Mouse (Mus musculus) CH12.LX (cell line): ENCODE data around the gene Traf4.

Source experiments
- CTCF ChIP-seq, 2 experiments: IDR thresholded peaks in 1 of 2; conservative IDR thresholded peaks in 1 of 2; 2 replicates each; pipeline ENCODE4 v1.5.1; 2011 to 2012; ENCODE audit warnings: low read depth in 2 of 2, low read length in 2 of 2, improper control_type of control experiment in 1 of 2, inconsistent platforms in 1 of 2, mild to moderate bottlenecking in 1 of 2, moderate library complexity in 1 of 2
- MXI1 ChIP-seq: IDR thresholded peaks from 2 replicates; pipeline ENCODE4 v1.6.1; 2011; ENCODE audit warnings: mild to moderate bottlenecking, low read depth, low read length, improper control_type of control experiment
- POLR2A ChIP-seq: IDR thresholded peaks from 2 replicates; pipeline ENCODE4 v1.6.1; 2011; ENCODE audit warnings: low read depth, mild to moderate bottlenecking, improper control_type of control experiment, low read length

GRCm38 (mm10) chr11:78172748-78173383 is 7.5 kb upstream of the Traf4 start:
- no peak for TF ChIP-seq MXI1
- no peak for TF ChIP-seq CTCF (conservative IDR thresholded peaks at IDR 0.05 in 1 of 2, IDR thresholded peaks at IDR 0.05 in 1 of 2; ENCODE audit: low read depth in 2 of 2, low read length in 2 of 2)
- TF ChIP-seq POLR2A, result no peak
